ENCODE assay signal across 13 mouse cellular contexts in the genomic region with DNA sequence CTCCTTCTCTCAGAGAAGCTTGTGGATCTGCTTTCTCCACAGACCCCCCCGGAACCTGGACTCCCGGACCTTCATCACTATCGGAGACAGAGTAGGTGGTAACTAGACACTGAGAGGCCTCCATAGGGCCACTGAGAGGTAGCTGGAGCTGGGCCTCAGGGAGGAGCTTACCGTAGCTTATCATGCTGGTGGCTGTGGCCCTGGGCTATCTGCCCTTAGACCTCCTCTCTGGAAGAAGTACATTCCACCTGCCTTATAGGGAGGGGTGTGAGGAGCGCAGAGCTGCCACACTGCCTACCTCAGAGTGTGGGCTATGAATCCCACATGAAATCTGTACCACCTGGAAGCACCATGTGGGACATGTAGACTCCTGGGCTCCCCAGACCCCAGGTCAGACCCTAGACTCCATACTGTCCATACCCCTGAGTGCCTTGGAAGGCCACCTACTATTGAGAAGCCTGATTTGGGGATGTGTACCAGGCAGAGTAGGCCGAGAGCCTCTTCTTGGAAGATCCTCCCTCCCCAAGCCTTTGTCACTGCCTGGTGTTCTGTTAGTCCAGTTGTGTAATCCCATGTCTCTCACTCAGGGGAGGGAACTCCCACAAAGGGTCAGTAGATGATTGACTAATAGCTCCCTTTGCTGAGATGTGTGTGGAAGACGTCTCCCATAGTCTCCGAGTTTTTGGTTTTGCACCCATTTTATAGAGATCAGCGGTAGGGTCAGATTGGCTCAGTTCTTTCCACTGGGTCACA. TPM values are rescaled to one million over a fixed set of nuclear protein-coding genes. Genes with fewer than 3 reads are reported as not detected.
DNase-seq lines count a peak whose midpoint lies in the region; ATAC-seq and TF ChIP-seq lines count a peak whose summit lies in the region.
"Had no signal": no experiment of that assay in that cellular context is flagged by ENCODE, and none has a peak within 500 bp of the region (broad histone marks: within the 10 kb centered on the region; RNA-seq: fewer than 3 reads in every experiment).

No protein-coding gene starts in this region.

- no peak overlapping the region for H3K27ac ChIP-seq in kidney, adult 2 months (ENCODE audit: insufficient read depth, low read depth, low read length)
- H3K27ac ChIP-seq in intestine, postnatal 0 days (ENCODE audit: low read depth, low read length) = peak overlapping the region; percentile 74
- H3K27ac ChIP-seq in liver, embryonic 16.5 days (ENCODE audit: low read length) = peak overlapping the region; percentile 89
- H3K27ac ChIP-seq: neural tube, embryonic 13.5 days had no signal

- H3K4me2 ChIP-seq in intestine, postnatal 0 days (replicated peaks; ENCODE audit: low read depth) = peak overlapping the region; percentile 52
- H3K4me2 ChIP-seq in liver, embryonic 16.5 days (ENCODE audit: low read depth, low read length) = peak overlapping the region; percentile 50
- H3K4me2 ChIP-seq: neural tube, embryonic 13.5 days had no signal

- peak overlapping the region; percentile 60 for H3K4me3 ChIP-seq in erythroblast, embryonic 14.5 days (replicated peaks)
- no peak overlapping the region for H3K4me3 ChIP-seq in kidney, adult 2 months (ENCODE audit: insufficient read depth, low read depth, low read length)
- peak overlapping the region; percentile 13 for H3K4me3 ChIP-seq in intestine, postnatal 0 days (ENCODE audit: low read depth, low read length)
- H3K4me3 ChIP-seq in liver, embryonic 16.5 days (ENCODE audit: low read depth, low read length) = peak overlapping the region; percentile 13
- H3K4me3 ChIP-seq: neural tube, embryonic 13.5 days had no signal

- TF ChIP-seq POLR2A in kidney, adult 2 months (IDR thresholded peaks at IDR 0.05; ENCODE audit: low read depth, low read length) = no peak

- no peak for TF ChIP-seq CTCF in kidney, adult 2 months (conservative IDR thresholded peaks at IDR 0.05; ENCODE audit: insufficient read depth, insufficient read length, low read depth, low read length)
- TF ChIP-seq CTCF in intestine, postnatal 0 days (IDR thresholded peaks at IDR 0.05; ENCODE audit: low read depth) = no peak

- 62% methylated on average over 9 of the region's 9 CpGs for WGBS in kidney, adult 2 months
- 48% methylated on average over 9 of the region's 9 CpGs for WGBS in intestine, postnatal 0 days
- WGBS in liver, embryonic 16.5 days (ENCODE audit: insufficient replicate concordance) = 50% methylated on average over 9 of the region's 9 CpGs

- peak overlapping the region; percentile 8; the same call in 1 of the 2 replicates for H3K9ac ChIP-seq in intestine, postnatal 0 days (ENCODE audit: low read depth, low read length)
- H3K9ac ChIP-seq in liver, embryonic 16.5 days (ENCODE audit: low read depth, low read length) = peak overlapping the region; percentile 44
- H3K9ac ChIP-seq: neural tube, embryonic 13.5 days had no signal

- intact Hi-C loops in gastrocnemius, postnatal 36 days (cut with DNase I) = no loop called here

- H3K36me3 ChIP-seq in erythroblast, embryonic 14.5 days (ENCODE audit: control insufficient read depth) = peaks cover 100% of the 10 kb centered on the region
- H3K36me3 ChIP-seq in kidney, adult 2 months (ENCODE audit: control insufficient read depth, insufficient read depth, low read length) = no peaks in the 10 kb centered on the region; the same call in none of the 2 replicates
- H3K36me3 ChIP-seq in intestine, postnatal 0 days (ENCODE audit: control insufficient read depth, insufficient read depth) = peaks cover 48% of the 10 kb centered on the region
- peaks cover 55% of the 10 kb centered on the region for H3K36me3 ChIP-seq in liver, embryonic 16.5 days (ENCODE audit: control insufficient read depth, insufficient read depth)

- H3K4me1 ChIP-seq in erythroblast, embryonic 14.5 days (ENCODE audit: control insufficient read depth) = peaks cover 62% of the 10 kb centered on the region
- peaks cover 34% of the 10 kb centered on the region for H3K4me1 ChIP-seq in kidney, adult 2 months (ENCODE audit: control insufficient read depth, insufficient read depth, low read length)
- peaks cover 25% of the 10 kb centered on the region for H3K4me1 ChIP-seq in intestine, postnatal 0 days (replicated peaks; ENCODE audit: control insufficient read depth, insufficient read depth, low read length)
- peaks cover 48% of the 10 kb centered on the region for H3K4me1 ChIP-seq in liver, embryonic 16.5 days (ENCODE audit: control insufficient read depth, low read depth, low read length)

- no peaks in the 10 kb centered on the region for H3K27me3 ChIP-seq in erythroblast, embryonic 14.5 days (ENCODE audit: control insufficient read depth)
- no peaks in the 10 kb centered on the region for H3K27me3 ChIP-seq in kidney, adult 2 months (replicated peaks; ENCODE audit: control insufficient read depth, insufficient read depth, low read length)
- H3K27me3 ChIP-seq in intestine, postnatal 0 days (replicated peaks; ENCODE audit: control insufficient read depth, insufficient read depth, low read length) = no peaks in the 10 kb centered on the region
- no peaks in the 10 kb centered on the region for H3K27me3 ChIP-seq in liver, embryonic 16.5 days (ENCODE audit: control insufficient read depth, insufficient read depth, low read depth, low read length)
- H3K27me3 ChIP-seq: neural tube, embryonic 13.5 days had no signal

- no peak for ATAC-seq in erythroblast, adult 5-6 weeks (replicated peaks; ENCODE audit: low FRiP score, poor library complexity, severe bottlenecking)
- ATAC-seq in intestine, postnatal 0 days = peak; percentile 75
- peak; percentile 90 for ATAC-seq in liver, embryonic 16.5 days (ENCODE audit: low read depth)
- ATAC-seq: inflammation-experienced regulatory T-cells, adult 6 months had no signal

- peak; percentile 75 for DNase-seq in kidney, adult 2 months
- DNase-seq in kidney, adult 8-10 months = no peak
- DNase-seq in cerebellum, adult 8-10 months = no peak
- no peak for DNase-seq in gastrocnemius, postnatal 36 days
- DNase-seq: cerebellum, adult 18-20 months; midbrain, embryonic 14.5 days; right cerebral cortex, adult 18-20 months had no signal

- no peaks in the 10 kb centered on the region for H3K9me3 ChIP-seq in erythroblast, embryonic 14.5 days (ENCODE audit: control insufficient read depth, low read length)
- H3K9me3 ChIP-seq in intestine, postnatal 0 days (ENCODE audit: control insufficient read depth) = no peaks in the 10 kb centered on the region
- no peaks in the 10 kb centered on the region for H3K9me3 ChIP-seq in liver, embryonic 16.5 days (replicated peaks; ENCODE audit: control insufficient read depth, low read length)
- H3K9me3 ChIP-seq: neural tube, embryonic 13.5 days had no signal

RNA-seq across cellular contexts. Expression of a gene that starts 10.6 kb away (rescaled TPM):
- polyA plus RNA-seq in erythroblast, embryonic 14.5 days (2012) = 59.8 and 102 TPM in 2 replicates
- 28.1 and 29.7 TPM in 2 replicates for total RNA-seq in erythroblast, adult 5-6 weeks (2015; ENCODE audit: low replicate concordance)
- total RNA-seq in erythroblast, adult 5-6 weeks (2017; ENCODE audit: low replicate concordance) = 21.6 and 45.6 TPM in 2 replicates
- 33.0 and 44.8 TPM in 2 replicates for polyA plus RNA-seq in kidney, adult 2 months (2012; rRNA removed)
- 86.4 and 86.5 TPM in 2 replicates for polyA plus RNA-seq in intestine, postnatal 0 days (2015; fragmentation: Nextera tagmentation; extraction: Ambion mirVana)
- 121 and 134 TPM in 2 replicates for polyA plus RNA-seq in liver, embryonic 16.5 days (2015; fragmentation: Nextera tagmentation; extraction: Ambion mirVana)
- 100 to 1,000 TPM; 172 to 192 TPM for total RNA-seq in gastrocnemius, postnatal 36 days (2021)

RNA-seq across cellular contexts. Expression of a gene that starts 27.9 kb away (rescaled TPM):
- 15.0 and 24.8 TPM in 2 replicates for polyA plus RNA-seq in erythroblast, embryonic 14.5 days (2012)
- total RNA-seq in erythroblast, adult 5-6 weeks (2015; ENCODE audit: low replicate concordance) = 6.1 and 7.1 TPM in 2 replicates
- 2.4 and 4.5 TPM in 2 replicates for total RNA-seq in erythroblast, adult 5-6 weeks (2017; ENCODE audit: low replicate concordance)
- 39.3 and 46.2 TPM in 2 replicates for polyA plus RNA-seq in kidney, adult 2 months (2012; rRNA removed)
- polyA plus RNA-seq in intestine, postnatal 0 days (2015; fragmentation: Nextera tagmentation; extraction: Ambion mirVana) = 8.9 and 9.3 TPM in 2 replicates
- 9.9 and 14.3 TPM in 2 replicates for polyA plus RNA-seq in liver, embryonic 16.5 days (2015; fragmentation: Nextera tagmentation; extraction: Ambion mirVana)
- total RNA-seq in gastrocnemius, postnatal 36 days (2021) = 1 to 10 TPM; 6.8 to 9.6 TPM
